Mouse (Mus musculus) midbrain, embryonic 15.5 days (tissue): Measurements from ENCODE around the gene Wdr35. TPM values are rescaled to one million over a fixed set of nuclear protein-coding genes. Genes with fewer than 3 reads are reported as not detected.

Experiments used
- ATAC-seq: fragments of 200-750 bp; cut with Nextera tagmentation; replicated peaks from 2 replicates; pipeline ENCODE4 v1.8.0; 2017; ENCODE audit warnings: moderate TSS enrichment
- H3K27ac ChIP-seq: fragments of 300-500 bp; sonication (generic); 2 replicates; pipeline ENCODE4 v1.5.1; 2015; ENCODE audit warnings: mild to moderate bottlenecking, inconsistent platforms
- H3K27me3 ChIP-seq: fragments of 300-500 bp; sonication (generic); replicated peaks from 2 replicates; pipeline ENCODE4 v1.6.1; 2015; ENCODE audit warnings: inconsistent platforms
- H3K36me3 ChIP-seq: fragments of 300-500 bp; sonication (generic); replicated peaks from 2 replicates; pipeline ENCODE4 v1.6.1; 2015; ENCODE audit warnings: inconsistent platforms
- H3K4me1 ChIP-seq: fragments of 300-500 bp; sonication (generic); 2 replicates; pipeline ENCODE4 v1.6.1; 2015; ENCODE audit warnings: inconsistent platforms
- H3K4me2 ChIP-seq: fragments of 300-500 bp; sonication (generic); 2 replicates; pipeline ENCODE4 v1.6.1; 2015; ENCODE audit warnings: inconsistent platforms, mild to moderate bottlenecking, moderate library complexity
- H3K4me3 ChIP-seq: fragments of 300-500 bp; sonication (generic); 2 replicates; pipeline ENCODE4 v1.5.1; 2015; ENCODE audit warnings: mild to moderate bottlenecking, inconsistent platforms
- H3K9ac ChIP-seq: fragments of 300-500 bp; sonication (generic); 2 replicates; pipeline ENCODE4 v1.6.1; 2015; ENCODE audit warnings: mild to moderate bottlenecking, inconsistent platforms
- H3K9me3 ChIP-seq: fragments of 300-500 bp; sonication (generic); 2 replicates; pipeline ENCODE4 v1.6.1; 2016; ENCODE audit warnings: inconsistent platforms
- WGBS: fragments of 180-500 bp; shearing (Covaris S2); methylation state at CpG from one replicate; pipeline ENCODE4 v1.1.7; 2015; ENCODE audit warnings: mixed read lengths; 5-methylcytosine and 5-hydroxymethylcytosine counted together
- polyA plus RNA-seq: library from polyadenylated mRNA; unstranded; fragments of >200 nt; fragmentation: Nextera tagmentation; extraction: Ambion mirVana; gene quantifications from 2 replicates; pipeline ENCODE4 v1.2.1, GENCODE M21; 2015

The Wdr35 gene
- polyA plus RNA-seq, 1 experiment from 2014 or later: 23.1 TPM

GRCm38 (mm10) chr12:9036409-9036808, 62.7 kb downstream of the Wdr35 start:
- no peak overlapping the region for H3K9ac ChIP-seq
- ATAC-seq: peak; percentile 51; the same call in 1 of the 2 replicates
- H3K9me3 ChIP-seq: no peaks in the 10 kb centered on the region
- H3K4me2 ChIP-seq: no peak overlapping the region
- H3K27me3 ChIP-seq: no peaks in the 10 kb centered on the region
- 75% methylated on average over 9 of the region's 9 CpGs for whole genome bisulfite sequencing
- H3K4me1 ChIP-seq: 0 out of 2 replicates have a peak, but pooled peaks cover under 1% of the 10 kb centered on the region
- H3K4me3 ChIP-seq: no peak overlapping the region
- no peak overlapping the region for H3K27ac ChIP-seq
- H3K36me3 ChIP-seq: no peaks in the 10 kb centered on the region

- no peak overlapping the region for H3K9ac ChIP-seq
- no peak overlapping the region for H3K4me2 ChIP-seq
- H3K27ac ChIP-seq: no peak overlapping the region
- H3K4me3 ChIP-seq: no peak overlapping the region
- no peaks in the 10 kb centered on the region for H3K9me3 ChIP-seq
- WGBS: 89% methylated on average over 5 of the region's 5 CpGs
- no peaks in the 10 kb centered on the region for H3K36me3 ChIP-seq
- no peak for ATAC-seq
- no peaks in the 10 kb centered on the region for H3K27me3 ChIP-seq
- H3K4me1 ChIP-seq: no peaks in the 10 kb centered on the region
Measured at GRCm38 (mm10) chr12:9040177-9040576, 66.5 kb downstream of the Wdr35 start.

GRCm38 (mm10) chr12:9040686-9041085, 67.0 kb downstream of the Wdr35 start:
- Histone ChIP-seq H3K27me3 (no peaks in the 10 kb centered on the region), H3K4me2 (no peak overlapping the region), H3K4me1 (no peaks in the 10 kb centered on the region), H3K9me3 (no peaks in the 10 kb centered on the region), H3K9ac (no peak overlapping the region), H3K27ac (no peak overlapping the region), H3K36me3 (no peaks in the 10 kb centered on the region), H3K4me3 (no peak overlapping the region)
- 66% methylated on average over 7 of the region's 7 CpGs for WGBS
- ATAC-seq: no peak

GRCm38 (mm10) chr12:9042316-9042715, 68.6 kb downstream of the Wdr35 start:
- Histone ChIP-seq H3K4me1 (no peaks in the 10 kb centered on the region), H3K36me3 (no peaks in the 10 kb centered on the region), H3K4me2 (no peak overlapping the region), H3K9ac (no peak overlapping the region), H3K27ac (no peak overlapping the region), H3K27me3 (no peaks in the 10 kb centered on the region), H3K9me3 (no peaks in the 10 kb centered on the region), H3K4me3 (no peak overlapping the region)
- WGBS: 75% methylated on average over 5 of the region's 5 CpGs
- no peak for ATAC-seq

- Histone ChIP-seq H3K9ac (no peak overlapping the region), H3K9me3 (no peaks in the 10 kb centered on the region), H3K36me3 (no peaks in the 10 kb centered on the region), H3K4me1 (no peaks in the 10 kb centered on the region), H3K27me3 (no peaks in the 10 kb centered on the region), H3K4me3 (no peak overlapping the region), H3K27ac (no peak overlapping the region), H3K4me2 (no peak overlapping the region)
- ATAC-seq: no peak
- 85% methylated on average over 3 of the region's 3 CpGs for WGBS
Measured at GRCm38 (mm10) chr12:9042759-9043158, 69.1 kb downstream of the Wdr35 start.

- Histone ChIP-seq H3K4me3 (no peak overlapping the region), H3K27me3 (no peaks in the 10 kb centered on the region), H3K27ac (no peak overlapping the region), H3K4me2 (no peak overlapping the region), H3K9me3 (no peaks in the 10 kb centered on the region), H3K4me1 (no peaks in the 10 kb centered on the region), H3K36me3 (no peaks in the 10 kb centered on the region), H3K9ac (no peak overlapping the region)
- WGBS: 94% methylated on average over 7 of the region's 7 CpGs
- no peak for ATAC-seq
Measured at GRCm38 (mm10) chr12:9044666-9045065, 71.0 kb downstream of the Wdr35 start.

- Histone ChIP-seq H3K4me3 (no peak overlapping the region), H3K4me2 (no peak overlapping the region), H3K27me3 (no peaks in the 10 kb centered on the region), H3K9me3 (no peaks in the 10 kb centered on the region), H3K27ac (no peak overlapping the region), H3K9ac (no peak overlapping the region), H3K36me3 (no peaks in the 10 kb centered on the region), H3K4me1 (no peaks in the 10 kb centered on the region)
- 81% methylated on average over 4 of the region's 4 CpGs for WGBS
- no peak for ATAC-seq
Measured at GRCm38 (mm10) chr12:9046674-9047073, 73.0 kb downstream of the Wdr35 start.

- no peaks in the 10 kb centered on the region for H3K4me1 ChIP-seq
- H3K27me3 ChIP-seq: no peaks in the 10 kb centered on the region
- no peaks in the 10 kb centered on the region for H3K36me3 ChIP-seq
- ATAC-seq: no peak
- H3K27ac ChIP-seq: no peak overlapping the region
- H3K4me2 ChIP-seq: no peak overlapping the region
- H3K9ac ChIP-seq: no peak overlapping the region
- whole genome bisulfite sequencing: 82% methylated on average over 8 of the region's 8 CpGs
- no peaks in the 10 kb centered on the region for H3K9me3 ChIP-seq
- H3K4me3 ChIP-seq: no peak overlapping the region
Measured at GRCm38 (mm10) chr12:9048090-9048489, 74.4 kb downstream of the Wdr35 start.

- no peak overlapping the region for H3K4me2 ChIP-seq
- H3K4me3 ChIP-seq: no peak overlapping the region
- WGBS: 49% methylated on average over 6 of the region's 6 CpGs
- no peak for ATAC-seq
- no peaks in the 10 kb centered on the region for H3K27me3 ChIP-seq
- no peak overlapping the region for H3K27ac ChIP-seq
- no peak overlapping the region for H3K9ac ChIP-seq
- H3K36me3 ChIP-seq: no peaks in the 10 kb centered on the region
- no peaks in the 10 kb centered on the region for H3K4me1 ChIP-seq
- no peaks in the 10 kb centered on the region for H3K9me3 ChIP-seq
Measured at GRCm38 (mm10) chr12:9050824-9051223, 77.1 kb downstream of the Wdr35 start.

GRCm38 (mm10) chr12:9052075-9052829, 78.6 kb downstream of the Wdr35 start:
- no peaks in the 10 kb centered on the region for H3K36me3 ChIP-seq
- no peak overlapping the region for H3K9ac ChIP-seq
- no peaks in the 10 kb centered on the region for H3K9me3 ChIP-seq
- peak; percentile 94 for ATAC-seq
- no peak overlapping the region for H3K4me2 ChIP-seq
- no peak overlapping the region for H3K27ac ChIP-seq
- H3K4me3 ChIP-seq: no peak overlapping the region
- H3K4me1 ChIP-seq: no peaks in the 10 kb centered on the region
- WGBS: 58% methylated on average over 8 of the region's 8 CpGs
- no peaks in the 10 kb centered on the region for H3K27me3 ChIP-seq

GRCm38 (mm10) chr12:9053345-9053744, 79.7 kb downstream of the Wdr35 start:
- ATAC-seq: no peak

GRCm38 (mm10) chr12:9054012-9054411, 80.3 kb downstream of the Wdr35 start:
- H3K27ac ChIP-seq: no peak overlapping the region
- 85% methylated on average over 2 of the region's 2 CpGs for WGBS

More at GRCm38 (mm10) chr12:9053345-9053744, 79.7 kb downstream of the Wdr35 start:
- no peak overlapping the region for H3K4me2 ChIP-seq
- H3K9ac ChIP-seq: no peak overlapping the region
- H3K36me3 ChIP-seq: no peaks in the 10 kb centered on the region
- no peak overlapping the region for H3K4me3 ChIP-seq
- no peaks in the 10 kb centered on the region for H3K4me1 ChIP-seq
- 48% methylated on average over 7 of the region's 7 CpGs for WGBS
- H3K27me3 ChIP-seq: no peaks in the 10 kb centered on the region
- H3K27ac ChIP-seq: no peak overlapping the region
- H3K9me3 ChIP-seq: no peaks in the 10 kb centered on the region

GRCm38 (mm10) chr12:9055269-9055668, 81.6 kb downstream of the Wdr35 start:
- 83% methylated on average over 11 of the region's 11 CpGs for WGBS
- no peak overlapping the region for H3K9ac ChIP-seq
- no peak for ATAC-seq

More at GRCm38 (mm10) chr12:9054012-9054411, 80.3 kb downstream of the Wdr35 start:
- no peak overlapping the region for H3K4me2 ChIP-seq
- H3K4me3 ChIP-seq: no peak overlapping the region
- no peak for ATAC-seq
- H3K36me3 ChIP-seq: no peaks in the 10 kb centered on the region
- no peaks in the 10 kb centered on the region for H3K27me3 ChIP-seq
- H3K9me3 ChIP-seq: no peaks in the 10 kb centered on the region
- H3K4me1 ChIP-seq: no peaks in the 10 kb centered on the region
- no peak overlapping the region for H3K9ac ChIP-seq

More at GRCm38 (mm10) chr12:9055269-9055668, 81.6 kb downstream of the Wdr35 start:
- no peaks in the 10 kb centered on the region for H3K9me3 ChIP-seq
- no peaks in the 10 kb centered on the region for H3K4me1 ChIP-seq
- H3K27me3 ChIP-seq: no peaks in the 10 kb centered on the region
- no peak overlapping the region for H3K4me2 ChIP-seq
- no peaks in the 10 kb centered on the region for H3K36me3 ChIP-seq
- no peak overlapping the region for H3K4me3 ChIP-seq
- H3K27ac ChIP-seq: no peak overlapping the region
